Mouse (Mus musculus) B cell, adult 2 months (primary cell): ENCODE data around the gene Fbxw5.
A peak's percentile ranks its signal among the peaks of the same experiment; 100 is the strongest.
"Not testable (repeated sequence)": the region's sequence is repeated elsewhere in the genome, so short reads cannot be mapped to it uniquely, and the experiment has no call there.

Experiments
- DNase-seq, 2 experiments: peaks; one replicate each; pipeline ENCODE4 v3.0.0; 2022

Gene Fbxw5

GRCm38 (mm10) chr2:25533707-25534106 lies 33.2 kb downstream of the Fbxw5 start:
- DNase-seq = peak; percentile 17 to 23

- DNase-seq = peak; percentile 78 to 81
Measured at GRCm38 (mm10) chr2:25534178-25534865, 33.8 kb downstream of the Fbxw5 start.

- DNase-seq = no peak
Measured at GRCm38 (mm10) chr2:25534866-25535182, 34.3 kb downstream of the Fbxw5 start.

- DNase-seq = no peak
Measured at GRCm38 (mm10) chr2:25536531-25536930, 36.0 kb downstream of the Fbxw5 start.

GRCm38 (mm10) chr2:25540541-25540948 lies 40.0 kb downstream of the Fbxw5 start:
- DNase-seq = no peak

GRCm38 (mm10) chr2:25541644-25542367 lies 41.3 kb downstream of the Fbxw5 start:
- DNase-seq = no peak

GRCm38 (mm10) chr2:25545996-25546810 lies 45.7 kb downstream of the Fbxw5 start:
- peak in 1 of 2 experiments; percentile 7 for DNase-seq

GRCm38 (mm10) chr2:25546811-25547491 lies 46.4 kb downstream of the Fbxw5 start, which contains the start of gene Traf2:
Gene Traf2 (minus strand): TSS chr2:25546940.
- peak; percentile 96 to 97 for DNase-seq

GRCm38 (mm10) chr2:25549021-25549991 lies 48.8 kb downstream of the Fbxw5 start:
- peak; percentile 62 to 70 for DNase-seq

GRCm38 (mm10) chr2:25551186-25551585 lies 50.6 kb downstream of the Fbxw5 start:
- DNase-seq = peak; percentile 59 to 63

GRCm38 (mm10) chr2:25553171-25553786 lies 52.7 kb downstream of the Fbxw5 start:
- not testable (repeated sequence) for DNase-seq
